In genomic region chr6:3763171-3763967, GRCm38 (mm10) we compare ENCODE assay signal across 9 mouse cellular contexts. TPM values are rescaled to one million over a fixed set of nuclear protein-coding genes. Genes with fewer than 3 reads are reported as not detected.
DNase-seq lines count a peak whose midpoint lies in the region; ATAC-seq lines count a peak whose summit lies in the region.
"Had no signal": no experiment of that assay in that cellular context is flagged by ENCODE, and none has a peak within 500 bp of the region (broad histone marks: within the 10 kb centered on the region; RNA-seq: fewer than 3 reads in every experiment).

No protein-coding gene starts in this region.

- H3K4me3 ChIP-seq in midbrain, embryonic 10.5 days = peak overlapping the region; percentile 69

- no peaks in the 10 kb centered on the region for H3K9me3 ChIP-seq in midbrain, embryonic 10.5 days (replicated peaks)

- peaks cover 60% of the 10 kb centered on the region for H3K27me3 ChIP-seq in midbrain, embryonic 10.5 days (ENCODE audit: low read depth, poor library complexity, severe bottlenecking)

- under 1% methylated on average over 39 of the region's 39 CpGs for WGBS in midbrain, embryonic 10.5 days

- H3K36me3 ChIP-seq in midbrain, embryonic 10.5 days = no peaks in the 10 kb centered on the region

- peak overlapping the region; percentile 68 for H3K27ac ChIP-seq in midbrain, embryonic 10.5 days (replicated peaks)

- intact Hi-C loops in heart, postnatal 14 days (cut with DNase I) = no loop called here

- peaks cover 15% of the 10 kb centered on the region for H3K4me1 ChIP-seq in midbrain, embryonic 10.5 days

- DNase-seq in heart, adult 11 months = peak; percentile 86
- no peak for DNase-seq in heart, postnatal 14 days
- DNase-seq in hindlimb bud, embryonic 11.5 days (ENCODE audit: extremely low spot score, low read depth, low spot score) = peak; percentile 30
- peak; percentile 60 for DNase-seq in midbrain, embryonic 10.5 days (ENCODE audit: low spot score)
- DNase-seq in urinary bladder, postnatal 25 days (ENCODE audit: low spot score) = no peak
- DNase-seq in spleen, adult 18-20 months = no peak

- 0 out of 2 replicates have a peak, but pooled peaks have one; percentile 18 for ATAC-seq in common myeloid progenitor, adult 5-6 weeks (replicated peaks; ENCODE audit: low read depth, poor library complexity, severe bottlenecking)
- no peak for ATAC-seq in activated CD4-positive, CD25-positive, alpha-beta regulatory T cell, adult 4 months

RNA-seq across cellular contexts. Expression of gene Calcr, which starts 1.1 kb away (rescaled TPM):
- not detected for total RNA-seq in heart, postnatal 14 days (2021)
- not detected in 2 replicates for total RNA-seq in common myeloid progenitor, adult 5-6 weeks (2017)
- 0.22 and 0.29 TPM in 2 replicates for polyA plus RNA-seq in midbrain, embryonic 10.5 days (2016; fragmentation: Nextera tagmentation; extraction: Ambion mirVana)
- polyA plus RNA-seq in activated CD4-positive, CD25-positive, alpha-beta regulatory T cell, adult 4 months (2017; shearing (Covaris generic)) = not detected
- polyA plus RNA-seq: C2C12 had no signal

Comparison
In these comparisons a context has a peak if more than half of its experiments do, and no peak if none do; other contexts are left out.
1. DNase-seq: peak in heart, adult 11 months (single experiment), hindlimb bud, embryonic 11.5 days (single experiment) and midbrain, embryonic 10.5 days (single experiment); none in heart, postnatal 14 days (0 of 2), urinary bladder, postnatal 25 days (single experiment) and spleen, adult 18-20 months (0 of 2).